Mouse (Mus musculus) splenic B cell, adult 2 months (primary cell): Measurements from ENCODE around the gene Nr3c2.

Experiments
- DNase-seq: peaks from one replicate; pipeline ENCODE4 v3.0.0-alpha.2; 2011; ENCODE audit warnings: low read depth, low spot score
- H3K27me3 ChIP-seq: 2 replicates; pipeline ENCODE4 v1.6.1; 2012; ENCODE audit warnings: mild to moderate bottlenecking, low read length, moderate library complexity, mixed read lengths; ENCODE audit not compliant: control insufficient read depth, poor library complexity, insufficient read depth, severe bottlenecking
- H3K36me3 ChIP-seq: 2 replicates; pipeline ENCODE4 v1.6.1; 2012; ENCODE audit warnings: mild to moderate bottlenecking, low read length, moderate library complexity, mixed read lengths; ENCODE audit not compliant: control insufficient read depth, poor library complexity, insufficient read depth, severe bottlenecking

Gene Nr3c2

DNA sequence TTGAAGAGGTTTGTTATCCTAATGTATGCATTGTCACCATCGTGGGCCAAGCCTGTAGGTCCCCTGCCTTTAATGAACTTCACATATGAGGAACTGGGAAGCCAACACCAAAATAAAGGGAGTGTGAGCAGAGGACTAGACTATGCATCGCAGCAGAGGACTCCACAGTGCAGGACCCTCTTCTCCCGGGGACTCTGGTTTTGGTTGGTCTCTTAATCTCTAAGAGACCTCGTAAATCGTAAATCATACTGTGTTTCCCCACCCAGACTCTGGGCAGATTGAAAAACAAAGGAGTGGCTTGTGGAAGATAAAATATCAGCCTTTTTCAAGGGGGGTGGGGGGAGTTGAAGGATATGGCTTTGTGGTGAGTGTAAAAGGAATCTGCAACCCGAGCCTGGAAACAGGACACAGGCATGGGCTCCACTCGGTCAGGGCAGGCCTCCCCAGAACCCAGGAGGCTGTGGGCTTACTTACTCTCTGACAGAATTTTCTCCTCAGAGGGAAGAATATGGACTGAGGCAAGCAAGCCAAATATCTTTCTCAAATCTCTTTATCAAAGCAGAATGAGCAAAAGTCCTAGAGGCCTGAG, 234.6 kb downstream of the Nr3c2 start:
- no peak for DNase-seq
- Histone ChIP-seq H3K27me3 (no peaks in the 10 kb centered on the region), H3K36me3 (no peaks in the 10 kb centered on the region)

- H3K36me3 ChIP-seq: no peaks in the 10 kb centered on the region
- no peaks in the 10 kb centered on the region for H3K27me3 ChIP-seq
- no peak for DNase-seq
These were observed 246.0 kb downstream of the Nr3c2 start for GRCm38 (mm10) chr8:77145285-77145684.

DNA sequence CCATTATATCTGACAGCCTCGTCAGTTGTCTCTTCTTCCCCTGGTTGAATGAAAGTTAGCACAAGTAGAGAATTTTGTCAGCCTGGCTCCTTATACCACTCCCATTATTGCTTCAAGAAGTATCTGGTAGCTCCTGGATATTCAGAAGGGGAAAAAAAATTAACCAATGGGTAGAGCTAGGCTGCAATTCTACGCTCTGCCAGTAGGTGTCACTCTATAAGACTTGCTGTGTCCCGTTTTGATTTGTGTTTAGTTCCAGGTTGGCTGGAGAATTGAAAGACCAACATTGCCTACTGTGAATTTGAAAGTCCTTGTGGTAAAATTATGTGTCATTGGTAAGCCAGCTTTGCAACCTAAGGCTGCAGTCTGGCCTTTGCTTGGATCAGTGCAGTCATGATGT, 255.3 kb downstream of the Nr3c2 start:
- Histone ChIP-seq H3K27me3 (no peaks in the 10 kb centered on the region), H3K36me3 (no peaks in the 10 kb centered on the region)
- peak; percentile 31 for DNase-seq

DNA sequence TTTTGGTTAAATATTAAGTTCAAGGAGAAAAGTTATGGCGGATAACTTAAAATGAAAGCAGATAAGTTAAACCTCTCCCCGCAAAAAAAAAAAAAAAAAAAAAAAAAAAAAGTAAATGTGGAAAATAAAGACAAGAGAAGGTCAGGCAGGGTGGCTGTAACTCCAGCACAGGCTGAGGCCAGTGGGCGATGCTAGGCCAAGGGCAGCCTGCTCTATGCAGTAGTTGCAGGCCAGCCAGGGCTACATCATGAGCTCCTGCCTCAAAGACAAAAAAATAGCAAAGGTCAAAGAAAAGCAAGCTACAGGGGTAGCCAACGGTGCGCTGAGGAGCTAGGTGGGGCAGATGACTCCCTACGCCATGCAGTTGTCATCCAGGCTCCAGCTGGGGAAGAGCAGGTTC, 270.1 kb downstream of the Nr3c2 start:
- Histone ChIP-seq H3K36me3 (no peaks in the 10 kb centered on the region), H3K27me3 (no peaks in the 10 kb centered on the region)
- DNase-seq: no peak

GRCm38 (mm10) chr8:77169757-77170438, 270.7 kb downstream of the Nr3c2 start:
- H3K27me3 ChIP-seq: no peaks in the 10 kb centered on the region
- no peak for DNase-seq

DNA sequence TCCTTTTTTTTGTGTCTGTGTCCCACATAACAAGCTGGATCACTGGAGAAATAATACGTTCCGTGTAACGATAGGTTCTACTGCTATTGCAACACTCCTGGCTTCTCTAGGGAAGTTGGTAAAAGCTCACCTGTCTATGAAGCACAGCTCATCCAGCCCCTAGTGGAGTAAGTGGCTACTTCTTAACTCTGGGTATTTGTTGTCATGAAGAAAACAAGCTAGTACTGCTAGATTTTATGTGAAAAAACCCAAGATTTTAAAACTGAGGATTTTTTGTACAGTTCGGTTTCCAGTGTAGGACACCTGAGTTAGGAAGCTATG, 271.2 kb downstream of the Nr3c2 start:
- no peak for DNase-seq
- H3K27me3 ChIP-seq: no peaks in the 10 kb centered on the region
- no peaks in the 10 kb centered on the region for H3K36me3 ChIP-seq

More at GRCm38 (mm10) chr8:77169757-77170438, 270.7 kb downstream of the Nr3c2 start:
- no peaks in the 10 kb centered on the region for H3K36me3 ChIP-seq

DNA sequence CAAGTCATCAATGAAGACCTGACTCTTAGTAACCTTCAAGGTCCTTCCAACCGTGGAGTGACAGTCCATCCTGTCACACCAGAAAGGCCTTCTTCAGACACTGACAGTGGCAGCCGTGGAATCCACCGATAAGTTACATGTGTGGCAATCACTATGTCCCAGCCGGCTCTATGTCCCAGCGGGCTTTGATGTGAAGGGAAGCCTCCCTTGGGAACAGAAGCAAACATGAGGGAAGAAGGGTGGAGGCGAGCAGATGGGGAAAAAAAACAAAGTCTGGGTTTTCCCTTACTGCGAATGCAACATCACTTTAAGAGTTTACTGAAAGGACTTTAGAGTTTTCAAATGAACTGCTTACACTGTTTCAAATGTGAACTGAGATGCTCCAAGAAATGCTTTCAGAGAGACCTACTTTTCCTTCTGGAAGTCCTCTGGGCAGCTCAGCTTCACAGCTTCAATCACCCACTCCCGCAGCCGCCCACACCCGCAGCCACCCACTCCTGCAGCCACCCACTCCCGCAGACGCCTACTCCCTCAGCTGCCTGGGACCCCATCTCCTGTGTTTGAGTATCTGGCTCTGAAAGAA, 273.9 kb downstream of the Nr3c2 start:
- no peaks in the 10 kb centered on the region for H3K27me3 ChIP-seq
- no peaks in the 10 kb centered on the region for H3K36me3 ChIP-seq
- no peak for DNase-seq

DNA sequence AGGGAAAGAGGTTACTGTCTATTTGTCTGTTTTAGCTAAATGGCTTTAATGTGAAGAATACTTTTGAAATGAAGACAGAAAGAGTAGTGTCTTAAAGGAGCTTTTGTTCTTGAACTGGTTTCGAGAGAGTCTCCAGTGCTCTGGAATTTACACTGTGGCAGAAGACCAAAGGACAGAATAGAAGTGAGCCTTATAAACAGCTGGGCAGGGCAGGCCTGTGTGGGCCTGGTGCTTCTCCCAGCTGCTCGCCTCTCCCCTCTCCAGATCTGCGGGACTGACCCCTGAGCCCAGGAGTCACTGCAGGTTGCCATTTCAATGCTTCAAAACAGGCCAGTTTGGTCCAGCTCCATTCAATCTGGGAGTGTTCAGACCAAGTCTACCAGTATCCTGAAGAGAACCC, 274.5 kb downstream of the Nr3c2 start:
- Histone ChIP-seq H3K27me3 (no peaks in the 10 kb centered on the region), H3K36me3 (no peaks in the 10 kb centered on the region)
- no peak for DNase-seq

DNA sequence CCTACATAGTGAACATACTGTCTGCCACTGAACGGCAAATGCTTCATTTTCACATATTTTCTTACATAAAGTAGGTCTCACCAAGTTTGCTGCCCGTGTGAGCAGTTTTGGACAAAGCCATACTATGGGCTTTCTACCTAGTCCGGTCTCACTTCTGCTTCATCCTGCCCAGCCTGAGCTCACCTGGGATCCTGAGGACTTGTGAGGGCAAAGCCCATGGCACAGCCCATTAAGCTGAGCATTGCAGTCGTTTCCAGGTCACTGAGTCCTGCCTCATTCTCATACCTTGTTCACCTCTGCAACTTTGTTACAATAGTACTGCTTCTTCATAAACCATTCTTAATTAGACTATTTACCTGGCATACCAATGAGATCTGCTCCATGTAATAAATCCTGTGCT, 276.2 kb downstream of the Nr3c2 start:
- Histone ChIP-seq H3K27me3 (no peaks in the 10 kb centered on the region), H3K36me3 (no peaks in the 10 kb centered on the region)
- DNase-seq: no peak

GRCm38 (mm10) chr8:77176343-77176742, 277.1 kb downstream of the Nr3c2 start:
- no peaks in the 10 kb centered on the region for H3K27me3 ChIP-seq
- DNase-seq: no peak
- H3K36me3 ChIP-seq: no peaks in the 10 kb centered on the region

DNA sequence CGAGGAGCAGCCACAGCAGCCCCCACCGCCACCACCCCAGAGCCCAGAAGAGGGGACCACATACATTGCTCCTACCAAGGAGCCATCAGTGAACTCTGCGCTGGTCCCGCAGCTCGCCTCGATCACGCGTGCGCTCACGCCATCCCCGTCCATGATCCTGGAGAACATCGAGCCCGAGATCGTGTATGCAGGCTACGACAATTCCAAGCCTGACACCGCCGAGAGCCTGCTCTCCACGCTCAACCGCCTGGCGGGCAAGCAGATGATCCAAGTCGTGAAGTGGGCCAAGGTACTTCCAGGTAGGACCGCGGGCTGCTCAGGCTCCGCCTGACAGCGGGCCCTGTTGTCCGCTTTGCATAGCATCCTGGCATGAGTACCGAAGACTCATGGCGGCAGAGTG, 286.6 kb downstream of the Nr3c2 start:
- DNase-seq: no peak
- Histone ChIP-seq H3K27me3 (no peaks in the 10 kb centered on the region), H3K36me3 (no peaks in the 10 kb centered on the region)

GRCm38 (mm10) chr8:77186914-77187536, 287.8 kb downstream of the Nr3c2 start:
- no peaks in the 10 kb centered on the region for H3K36me3 ChIP-seq
- DNase-seq: no peak
- no peaks in the 10 kb centered on the region for H3K27me3 ChIP-seq

DNA sequence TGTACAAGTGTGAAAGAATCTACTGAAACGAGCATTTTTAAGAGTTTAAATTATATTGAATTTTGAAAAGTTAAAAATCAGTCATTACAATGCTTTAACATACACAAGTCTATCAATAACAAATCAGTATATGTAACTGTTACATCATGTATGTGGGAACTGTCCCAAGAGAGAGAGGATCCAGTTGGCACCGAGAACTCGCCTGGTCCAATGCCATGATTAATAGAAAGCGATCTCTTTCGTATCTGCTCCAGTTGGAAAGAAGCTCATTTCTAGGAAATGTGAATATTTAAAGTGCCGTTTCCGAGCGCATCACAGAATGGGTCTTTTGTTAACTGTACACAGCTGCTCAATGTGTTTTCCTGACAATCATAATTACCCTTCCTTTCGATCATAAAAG, 288.5 kb downstream of the Nr3c2 start:
- DNase-seq: no peak
- Histone ChIP-seq H3K27me3 (no peaks in the 10 kb centered on the region), H3K36me3 (no peaks in the 10 kb centered on the region)

DNA sequence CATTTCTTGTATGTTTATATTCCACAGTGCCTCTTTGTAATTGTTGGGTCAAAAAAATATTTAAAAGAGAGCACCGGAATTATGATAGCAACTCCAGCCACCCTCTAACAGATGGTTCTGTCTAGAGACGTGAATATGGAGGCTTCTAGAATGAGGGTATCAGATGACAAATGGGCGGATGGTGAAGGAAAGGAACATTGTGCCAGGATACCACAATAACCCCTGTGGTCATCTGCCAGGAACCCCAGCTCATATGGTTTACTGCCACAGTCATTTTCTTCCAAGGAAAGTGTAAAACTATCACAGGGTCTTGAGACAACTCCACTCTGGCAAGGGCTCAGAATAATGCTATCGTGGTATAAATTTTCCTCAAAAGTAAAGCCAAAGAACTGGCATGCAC, 289.1 kb downstream of the Nr3c2 start:
- no peaks in the 10 kb centered on the region for H3K36me3 ChIP-seq
- H3K27me3 ChIP-seq: no peaks in the 10 kb centered on the region
- DNase-seq: no peak

DNA sequence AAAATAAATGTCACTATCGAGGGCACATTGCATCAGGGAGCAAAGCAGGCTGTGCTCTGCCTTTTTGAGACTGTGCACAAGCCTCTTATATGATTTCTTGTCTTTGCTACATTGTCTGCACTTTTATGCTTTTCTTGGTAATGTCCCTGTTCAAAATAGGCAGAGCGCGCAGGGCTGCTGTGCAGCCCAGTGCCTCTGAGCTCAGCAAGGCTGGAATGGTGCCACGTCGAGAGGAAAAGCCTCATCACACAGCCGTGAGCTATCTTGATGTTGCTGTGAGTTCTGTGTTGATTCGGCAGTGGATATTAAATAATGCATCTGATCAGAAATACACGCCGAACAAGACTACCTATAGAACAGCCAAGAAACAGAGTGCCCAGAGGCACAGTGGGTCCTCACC, 290.1 kb downstream of the Nr3c2 start:
- DNase-seq: no peak
- no peaks in the 10 kb centered on the region for H3K36me3 ChIP-seq
- H3K27me3 ChIP-seq: no peaks in the 10 kb centered on the region
